Mouse (Mus musculus) kidney, adult 2 months (tissue): ENCODE data around the gene C530025M09Rik. TPM values are rescaled to one million over a fixed set of nuclear protein-coding genes. Genes with fewer than 3 reads are reported as not detected.

Experiments
- DNase-seq: peaks from one replicate; pipeline ENCODE4 v3.0.0; 2021
- H3K27ac ChIP-seq: fragments of 200-500 bp; 2 replicates; pipeline ENCODE4 v1.5.1; 2012; ENCODE audit warnings: low read depth, low read length, control low read depth, inconsistent platforms; ENCODE audit not compliant: insufficient read depth
- H3K27me3 ChIP-seq: fragments of 200-500 bp; replicated peaks from 2 replicates; pipeline ENCODE4 v1.6.1; 2012; ENCODE audit warnings: mild to moderate bottlenecking, moderate library complexity, low read length, inconsistent platforms; ENCODE audit not compliant: control insufficient read depth, insufficient read depth
- H3K36me3 ChIP-seq: fragments of 200-500 bp; 2 replicates; pipeline ENCODE4 v1.6.1; 2012; ENCODE audit warnings: mild to moderate bottlenecking, moderate library complexity, low read length, inconsistent platforms; ENCODE audit not compliant: control insufficient read depth, insufficient read depth
- H3K4me1 ChIP-seq: fragments of 200-500 bp; 2 replicates; pipeline ENCODE4 v1.6.1; 2011; ENCODE audit warnings: low read length; ENCODE audit not compliant: control insufficient read depth, insufficient read depth
- H3K4me3 ChIP-seq: fragments of 200-500 bp; 2 replicates; pipeline ENCODE4 v1.5.1; 2011; ENCODE audit warnings: mild to moderate bottlenecking, low read depth, low read length, control low read depth; ENCODE audit not compliant: insufficient read depth
- CTCF ChIP-seq: fragments of 200-500 bp; conservative IDR thresholded peaks from 2 replicates; pipeline ENCODE4 v1.5.1; 2011; ENCODE audit warnings: low read depth, mild to moderate bottlenecking, control low read depth, low read length, moderate library complexity, mixed read lengths; ENCODE audit not compliant: insufficient read depth, insufficient read length
- POLR2A ChIP-seq: fragments of 200-500 bp; IDR thresholded peaks from one replicate; pipeline ENCODE4 v1.6.1; 2011; ENCODE audit warnings: low read depth, low read length, control low read depth
- WGBS: fragments of 180-500 bp; shearing (Covaris S2); methylation state at CpG from one replicate; pipeline ENCODE4 v1.1.7; 2018; 5-methylcytosine and 5-hydroxymethylcytosine counted together
- polyA plus RNA-seq: library from polyadenylated mRNA; depleted of rRNA; stranded (reverse); fragments of >200 nt; gene quantifications from 2 replicates; pipeline ENCODE4 v1.2.3, GENCODE M21; 2012

Gene C530025M09Rik
- polyA plus RNA-seq, 1 experiment, result not detected

DNA sequence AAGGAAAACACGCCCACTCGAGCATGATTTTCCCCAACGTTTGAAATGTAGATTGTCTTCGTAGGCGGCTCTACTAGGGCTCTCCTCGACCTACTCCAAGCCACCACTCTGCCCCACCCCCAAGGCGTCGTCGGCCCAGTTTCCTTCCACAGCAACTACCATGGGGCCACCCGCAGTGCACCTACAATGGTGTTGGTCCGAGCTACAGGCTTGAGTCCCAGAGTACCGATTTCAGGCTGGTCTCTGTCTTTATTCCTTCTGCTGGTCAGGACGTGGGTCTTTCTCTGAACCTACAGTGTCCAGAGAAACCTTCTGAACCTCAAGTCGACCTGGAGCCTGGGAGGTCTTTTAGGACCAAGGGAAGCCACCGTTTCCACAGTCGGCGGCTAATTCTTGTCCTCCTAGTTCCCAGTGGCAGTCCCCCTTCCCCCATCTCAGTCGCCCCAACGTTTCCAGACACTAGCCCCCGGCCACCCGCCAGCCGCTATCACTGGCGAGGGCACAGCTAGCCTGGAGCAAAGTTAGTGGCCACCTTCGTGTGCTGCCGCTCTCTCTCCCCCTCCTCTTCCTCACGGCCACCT lies 968 bp downstream of the C530025M09Rik start:
- Histone ChIP-seq H3K4me3 (no peak overlapping the region), H3K36me3 (no peaks in the 10 kb centered on the region), H3K4me1 (no peaks in the 10 kb centered on the region), H3K27me3 (peaks cover 2% of the 10 kb centered on the region; the same call in 1 of the 2 replicates), H3K27ac (no peak overlapping the region)
- DNase-seq, result no peak
- WGBS, result 5% methylated on average over 26 of the region's 26 CpGs
- no peak for TF ChIP-seq CTCF
- TF ChIP-seq POLR2A, result no peak

DNA sequence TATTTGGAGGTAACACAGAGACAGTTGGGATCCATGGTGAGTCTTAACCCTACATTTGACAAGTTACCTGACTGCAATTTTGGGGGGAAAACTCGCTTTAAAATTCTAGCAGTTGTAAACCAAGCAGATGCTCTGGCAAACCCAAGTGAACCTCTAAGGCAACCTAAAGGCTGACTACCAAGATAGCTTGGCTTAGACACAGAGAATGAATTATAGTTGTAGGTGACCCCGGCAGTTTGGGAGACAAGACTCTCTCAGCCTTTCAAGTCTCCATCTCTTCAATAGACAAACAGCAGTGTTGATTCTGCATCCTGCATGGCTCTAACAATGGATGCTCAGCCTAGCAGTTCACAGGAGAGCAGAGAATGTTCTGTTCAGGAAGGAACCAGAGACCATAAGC lies 2.1 kb downstream of the C530025M09Rik start, which contains the start of gene Syndig1:
Gene Syndig1 (plus strand): TSS at position 301 of the 400 bp plus-strand sequence.
- H3K4me3 ChIP-seq, result no peak within 1 kb of the TSS
- H3K27me3 ChIP-seq, result peaks cover 2% of the 10 kb centered on the region; the same call in 1 of the 2 replicates
- DNase-seq, result no peak
- H3K36me3 ChIP-seq, result no peaks in the 10 kb centered on the region
- WGBS, result 74% methylated on average over 2 of the region's 2 CpGs
- no peak for TF ChIP-seq POLR2A
- no peak for TF ChIP-seq CTCF
- H3K27ac ChIP-seq, result no peak within 1 kb of the TSS
- no peaks in the 10 kb centered on the region for H3K4me1 ChIP-seq

DNA sequence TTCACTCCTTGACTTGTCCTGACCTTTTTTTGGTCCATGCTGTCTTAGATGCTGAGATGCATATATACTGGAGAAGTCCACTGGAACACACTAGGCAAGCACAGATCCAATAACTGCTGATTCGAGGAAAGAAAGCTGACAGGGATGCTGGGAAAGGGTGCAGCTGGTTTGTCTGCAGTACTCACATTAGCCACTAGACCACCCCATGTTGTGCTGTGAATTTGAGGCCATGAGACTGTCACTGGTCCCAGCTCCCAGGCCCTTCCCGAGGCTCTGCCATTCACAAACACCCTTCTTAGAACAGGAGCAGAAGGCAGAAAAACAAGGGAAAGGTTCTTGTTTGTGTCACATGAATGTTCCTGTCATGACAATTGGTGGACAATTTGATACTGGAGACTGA lies 10.8 kb downstream of the C530025M09Rik start:
- DNase-seq, result no peak
- no peak overlapping the region for H3K4me3 ChIP-seq
- TF ChIP-seq POLR2A, result no peak
- no peak for TF ChIP-seq CTCF
- WGBS, result 30% methylated on average over 2 of the region's 2 CpGs
- H3K36me3 ChIP-seq, result no peaks in the 10 kb centered on the region
- no peaks in the 10 kb centered on the region for H3K4me1 ChIP-seq
- H3K27ac ChIP-seq, result no peak overlapping the region
- no peaks in the 10 kb centered on the region for H3K27me3 ChIP-seq

DNA sequence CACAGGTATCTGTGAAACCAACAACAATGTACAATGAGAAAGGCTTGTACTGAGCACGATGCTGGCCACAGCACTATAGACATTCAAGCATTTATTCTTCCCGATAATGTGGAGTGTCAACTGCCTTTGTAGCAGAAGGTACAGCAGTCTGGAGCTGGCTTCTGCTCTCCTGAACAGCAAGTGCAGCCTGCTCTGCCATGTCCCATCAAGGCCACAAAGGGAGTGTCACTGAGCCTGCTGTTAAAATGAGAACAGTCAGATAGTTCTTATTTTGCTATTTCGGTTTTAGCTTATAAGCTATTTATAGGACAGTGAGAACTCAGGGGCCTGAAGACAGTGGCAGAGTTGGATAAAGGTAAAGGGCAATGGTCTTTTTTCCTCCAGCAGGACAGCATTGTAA lies 11.3 kb downstream of the C530025M09Rik start:
- WGBS, result 87% methylated on average over 3 of the region's 3 CpGs
- no peaks in the 10 kb centered on the region for H3K27me3 ChIP-seq
- no peak overlapping the region for H3K27ac ChIP-seq
- H3K4me1 ChIP-seq, result no peaks in the 10 kb centered on the region
- H3K36me3 ChIP-seq, result no peaks in the 10 kb centered on the region
- no peak overlapping the region for H3K4me3 ChIP-seq
- no peak for TF ChIP-seq CTCF
- TF ChIP-seq POLR2A, result no peak
- no peak for DNase-seq

DNA sequence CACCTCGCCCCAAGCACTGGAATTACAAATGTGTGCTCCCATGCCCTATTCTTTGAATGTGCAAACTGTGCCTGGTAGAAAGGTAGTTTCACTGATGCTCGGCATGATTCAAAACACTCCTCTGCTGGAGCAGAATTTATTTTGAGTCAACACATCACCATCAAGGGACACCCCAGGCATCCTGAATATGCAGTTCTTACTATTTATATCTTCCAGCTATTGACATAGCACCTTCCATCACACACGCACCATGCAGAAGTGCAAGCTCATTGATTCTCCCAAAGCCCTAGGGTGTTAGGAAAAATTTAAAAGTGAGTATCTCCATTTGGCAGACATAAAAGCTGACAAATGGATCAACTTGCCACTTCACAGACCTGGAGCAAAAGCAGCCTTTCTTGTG lies 12.6 kb downstream of the C530025M09Rik start:
- 69% methylated on average over 3 of the region's 3 CpGs for WGBS
- no peaks in the 10 kb centered on the region for H3K36me3 ChIP-seq
- H3K27ac ChIP-seq, result no peak overlapping the region

GRCm38 (mm10) chr2:149812899-149813298 lies 18.1 kb downstream of the C530025M09Rik start:
- no peak overlapping the region for H3K4me3 ChIP-seq
- no peaks in the 10 kb centered on the region for H3K36me3 ChIP-seq
- no peaks in the 10 kb centered on the region for H3K27me3 ChIP-seq
- 76% methylated on average over 2 of the region's 2 CpGs for WGBS
- no peak overlapping the region for H3K27ac ChIP-seq
- no peak for DNase-seq
- no peaks in the 10 kb centered on the region for H3K4me1 ChIP-seq
- TF ChIP-seq POLR2A, result no peak
- TF ChIP-seq CTCF, result no peak

More for the DNA sequence above, 12.6 kb downstream of the C530025M09Rik start:
- DNase-seq, result no peak
- H3K4me3 ChIP-seq, result no peak overlapping the region
- H3K4me1 ChIP-seq, result no peaks in the 10 kb centered on the region
- no peaks in the 10 kb centered on the region for H3K27me3 ChIP-seq
- TF ChIP-seq POLR2A, result no peak
- TF ChIP-seq CTCF, result no peak

DNA sequence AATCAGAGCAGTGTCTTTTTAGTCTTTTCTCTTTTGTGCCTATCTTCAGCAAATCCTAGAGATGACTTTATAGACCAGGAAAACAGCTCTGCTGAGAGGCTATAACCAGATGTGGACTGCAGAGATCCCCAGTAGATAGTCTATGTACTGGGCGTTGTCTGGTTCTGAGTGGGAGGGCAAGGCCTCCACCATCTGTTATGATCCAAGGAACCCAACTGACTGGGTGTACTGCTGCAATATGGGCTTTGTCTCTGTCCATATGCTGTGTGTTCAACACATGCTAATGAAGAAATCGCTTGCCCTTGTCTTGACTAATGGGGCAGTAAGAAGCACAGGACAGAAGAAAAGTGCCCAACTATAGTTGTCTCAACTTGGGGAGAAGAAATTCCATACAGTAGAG lies 25.8 kb downstream of the C530025M09Rik start:
- no peak overlapping the region for H3K4me3 ChIP-seq
- H3K27me3 ChIP-seq, result no peaks in the 10 kb centered on the region
- WGBS, result 89% methylated on average over 2 of the region's 2 CpGs
- no peaks in the 10 kb centered on the region for H3K4me1 ChIP-seq
- TF ChIP-seq CTCF, result no peak
- TF ChIP-seq POLR2A, result no peak
- DNase-seq, result no peak
- no peaks in the 10 kb centered on the region for H3K36me3 ChIP-seq
- no peak overlapping the region for H3K27ac ChIP-seq
